Mouse (Mus musculus) lung, postnatal 10 days (tissue): Measurements from ENCODE around the gene Gas7.

Source experiments
- DNase-seq: peaks from one replicate; pipeline ENCODE4 v3.0.0; 2021

Gene Gas7

GRCm38 (mm10) chr11:67727095-67727494 lies 271.9 kb downstream of the Gas7 start:
- DNase-seq = no peak

- DNase-seq = no peak
These were observed 273.5 kb downstream of the Gas7 start for GRCm38 (mm10) chr11:67728726-67729125.

- no peak for DNase-seq
These were observed 275.8 kb downstream of the Gas7 start for GRCm38 (mm10) chr11:67731056-67731455.

GRCm38 (mm10) chr11:67733726-67734125 lies 278.5 kb downstream of the Gas7 start:
- DNase-seq = no peak

- no peak for DNase-seq
These were observed 279.4 kb downstream of the Gas7 start for GRCm38 (mm10) chr11:67734597-67734996.

GRCm38 (mm10) chr11:67738345-67738744 lies 283.1 kb downstream of the Gas7 start:
- DNase-seq = no peak
